Mouse (Mus musculus) limb, embryonic 14.5 days (tissue): ENCODE measurements around the gene Arid3b. TPM values are rescaled to one million over a fixed set of nuclear protein-coding genes. Genes with fewer than 3 reads are reported as not detected.

Source experiments
- ATAC-seq: fragments of 200-750 bp; cut with Nextera tagmentation; 2 replicates; pipeline ENCODE4 v1.8.0; 2017; ENCODE audit warnings: low read depth, moderate number of reproducible peaks, moderate TSS enrichment; ENCODE audit not compliant: low FRiP score
- DNase-seq: peaks from one replicate; pipeline ENCODE4 v3.0.0-alpha.2; 2015; ENCODE audit warnings: low spot score
- H3K27ac ChIP-seq: fragments of 300-500 bp; sonication (generic); replicated peaks from 2 replicates; pipeline ENCODE4 v1.5.1; 2014; ENCODE audit warnings: low read depth, mild to moderate bottlenecking, low read length, moderate library complexity, mixed read lengths
- H3K27me3 ChIP-seq: fragments of 300-500 bp; sonication (generic); 2 replicates; pipeline ENCODE4 v1.6.1; 2014; ENCODE audit warnings: low read length, mixed read lengths; ENCODE audit not compliant: control insufficient read depth, insufficient read depth
- H3K36me3 ChIP-seq: fragments of 300-500 bp; sonication (generic); 2 replicates; pipeline ENCODE4 v1.6.1; 2014; ENCODE audit warnings: mild to moderate bottlenecking, low read length, moderate library complexity, mixed read lengths; ENCODE audit not compliant: control insufficient read depth, insufficient read depth
- H3K4me1 ChIP-seq: fragments of 300-500 bp; sonication (generic); 2 replicates; pipeline ENCODE4 v1.6.1; 2014; ENCODE audit warnings: antibody characterized with exemption, low read length, mixed read lengths; ENCODE audit not compliant: control insufficient read depth, insufficient read depth
- H3K4me2 ChIP-seq: fragments of 300-500 bp; sonication (generic); replicated peaks from 2 replicates; pipeline ENCODE4 v1.6.1; 2014; ENCODE audit warnings: low read depth, mild to moderate bottlenecking, low read length, moderate library complexity; ENCODE audit not compliant: severe bottlenecking
- H3K4me3 ChIP-seq: fragments of 300-500 bp; sonication (generic); replicated peaks from 2 replicates; pipeline ENCODE4 v1.5.1; 2014; ENCODE audit warnings: low read length
- H3K9ac ChIP-seq: fragments of 300-500 bp; sonication (generic); 2 replicates; pipeline ENCODE4 v1.6.1; 2014; ENCODE audit warnings: mild to moderate bottlenecking, low read depth, low read length, moderate library complexity; ENCODE audit not compliant: severe bottlenecking
- H3K9me3 ChIP-seq: fragments of 300-500 bp; sonication (generic); 2 replicates; pipeline ENCODE4 v1.6.1; 2016; ENCODE audit warnings: low read length; ENCODE audit not compliant: control insufficient read depth
- POLR2A ChIP-seq: fragments of 200-500 bp; IDR thresholded peaks from 2 replicates; pipeline ENCODE4 v1.8.0; 2012; ENCODE audit warnings: inconsistent platforms, mild to moderate bottlenecking, moderate library complexity, borderline replicate concordance; ENCODE audit not compliant: insufficient read depth, insufficient read length; ENCODE audit errors: extremely low read depth
- WGBS: fragments of 180-500 bp; shearing (Covaris S2); extraction: QIAGEN DNeasy Blood & Tissue Kit; methylation state at CpG from one replicate; pipeline ENCODE4 v1.1.7; 2014; 5-methylcytosine and 5-hydroxymethylcytosine counted together
- polyA plus RNA-seq, 2 experiments: library from polyadenylated mRNA; depleted of rRNA in 1 of 2; stranded (reverse) in 1 of 2; unstranded in 1 of 2; fragments of >200 nt; fragmentation: Nextera tagmentation in 1 of 2; extraction: Ambion mirVana in 1 of 2; gene quantifications; 2 replicates each; pipeline versions ENCODE4 v1.2.1 to v1.2.3; 2012 to 2014

The Arid3b gene
- polyA plus RNA-seq, 2 experiments = 2.9 to 6.6 TPM

DNA sequence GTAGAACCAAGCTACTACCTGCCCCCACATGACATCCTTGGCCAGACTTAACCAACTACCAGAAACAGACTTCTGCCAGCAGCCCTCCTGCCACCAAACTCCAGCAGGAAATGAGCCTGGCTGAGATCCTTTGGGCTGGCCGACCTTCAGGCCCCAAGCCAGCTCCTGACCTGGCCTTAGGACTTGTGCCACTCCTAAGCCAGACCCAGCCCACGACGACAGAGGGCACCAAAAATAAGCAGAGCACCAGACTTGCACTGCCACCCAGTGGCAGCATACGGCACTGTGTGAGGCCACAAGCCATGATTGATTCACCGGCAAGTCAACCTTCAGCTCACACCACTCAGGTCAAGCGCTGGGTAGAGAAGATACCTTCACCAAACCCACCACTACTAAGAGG lies 77.3 kb downstream of the Arid3b start:
- H3K4me3 ChIP-seq = no peak overlapping the region
- no peak overlapping the region for H3K9ac ChIP-seq
- no peaks in the 10 kb centered on the region for H3K27me3 ChIP-seq
- no peak overlapping the region for H3K4me2 ChIP-seq
- peaks cover 74% of the 10 kb centered on the region for H3K36me3 ChIP-seq
- peaks cover 25% of the 10 kb centered on the region for H3K4me1 ChIP-seq
- peak; percentile 35; the same call in 1 of the 2 replicates for ATAC-seq
- WGBS = 33% methylated on average over 6 of the region's 6 CpGs
- H3K27ac ChIP-seq = no peak overlapping the region
- no peaks in the 10 kb centered on the region for H3K9me3 ChIP-seq
- TF ChIP-seq POLR2A = no peak
- no peak for DNase-seq

- Histone ChIP-seq H3K27ac (no peak overlapping the region), H3K36me3 (peaks cover 81% of the 10 kb centered on the region), H3K4me1 (peaks cover 19% of the 10 kb centered on the region), H3K4me2 (no peak overlapping the region), H3K9ac (no peak overlapping the region), H3K4me3 (no peak overlapping the region), H3K9me3 (no peaks in the 10 kb centered on the region), H3K27me3 (no peaks in the 10 kb centered on the region)
- 92% methylated on average over 22 of the region's 22 CpGs for WGBS
- ATAC-seq (no peak), DNase-seq (no peak)
- no peak for TF ChIP-seq POLR2A
Measured at GRCm38 (mm10) chr9:57758528-57758927, 78.1 kb downstream of the Arid3b start.

GRCm38 (mm10) chr9:57757578-57757977 lies 79.0 kb downstream of the Arid3b start:
- Histone ChIP-seq H3K4me3 (no peak overlapping the region), H3K9me3 (no peaks in the 10 kb centered on the region), H3K4me1 (peaks cover 9% of the 10 kb centered on the region), H3K4me2 (no peak overlapping the region), H3K9ac (no peak overlapping the region), H3K36me3 (peaks cover 91% of the 10 kb centered on the region), H3K27ac (no peak overlapping the region), H3K27me3 (no peaks in the 10 kb centered on the region)
- ATAC-seq (no peak), DNase-seq (no peak)
- 81% methylated on average over 3 of the region's 3 CpGs for WGBS
- no peak for TF ChIP-seq POLR2A

DNA sequence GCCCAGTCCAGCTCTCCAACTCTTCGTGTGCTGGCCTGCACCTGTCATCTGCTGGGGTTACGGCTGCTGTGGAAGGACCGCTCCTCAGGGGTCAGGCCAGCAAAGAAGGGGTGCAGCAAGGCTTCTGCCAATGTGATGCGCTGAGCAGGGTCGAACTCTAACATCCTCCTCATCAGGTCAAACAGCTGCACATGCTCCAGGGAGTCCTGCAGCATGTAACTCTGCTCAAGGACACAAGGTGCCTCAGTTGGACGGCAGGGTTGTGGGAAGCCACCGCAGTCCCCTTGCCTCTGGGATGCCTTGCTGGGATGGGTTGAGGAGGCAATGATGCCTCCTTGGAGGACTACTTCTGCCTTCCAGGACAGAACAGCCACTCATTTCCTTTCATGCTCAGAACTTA lies 85.7 kb downstream of the Arid3b start:
- WGBS = 88% methylated on average over 7 of the region's 7 CpGs
- ATAC-seq (no peak), DNase-seq (no peak)
- Histone ChIP-seq H3K9ac (no peak overlapping the region), H3K4me2 (no peak overlapping the region), H3K4me3 (no peak overlapping the region), H3K36me3 (peaks cover 99% of the 10 kb centered on the region), H3K4me1 (no peaks in the 10 kb centered on the region), H3K27me3 (no peaks in the 10 kb centered on the region), H3K27ac (no peak overlapping the region), H3K9me3 (no peaks in the 10 kb centered on the region)
- no peak for TF ChIP-seq POLR2A

- no peak overlapping the region for H3K9ac ChIP-seq
- TF ChIP-seq POLR2A = no peak
- H3K27me3 ChIP-seq = no peaks in the 10 kb centered on the region
- DNase-seq (no peak), ATAC-seq (no peak)
- H3K4me2 ChIP-seq = no peak overlapping the region
- no peaks in the 10 kb centered on the region for H3K9me3 ChIP-seq
- peaks cover 95% of the 10 kb centered on the region for H3K36me3 ChIP-seq
- no peak overlapping the region for H3K4me3 ChIP-seq
- WGBS = 43% methylated on average over 1 of the region's 1 CpGs
- no peaks in the 10 kb centered on the region for H3K4me1 ChIP-seq
- H3K27ac ChIP-seq = no peak overlapping the region
Measured at GRCm38 (mm10) chr9:57748831-57749230, 87.8 kb downstream of the Arid3b start.

GRCm38 (mm10) chr9:57748137-57748536 lies 88.5 kb downstream of the Arid3b start:
- Histone ChIP-seq H3K27me3 (no peaks in the 10 kb centered on the region), H3K4me1 (no peaks in the 10 kb centered on the region), H3K27ac (no peak overlapping the region)

More at GRCm38 (mm10) chr9:57748137-57748536, 88.5 kb downstream of the Arid3b start:
- H3K4me3 ChIP-seq = no peak overlapping the region
- TF ChIP-seq POLR2A = no peak
- ATAC-seq (no peak), DNase-seq (no peak)
- H3K9me3 ChIP-seq = no peaks in the 10 kb centered on the region
- H3K36me3 ChIP-seq = peaks cover 89% of the 10 kb centered on the region
- H3K4me2 ChIP-seq = no peak overlapping the region
- no peak overlapping the region for H3K9ac ChIP-seq
- WGBS = 94% methylated on average over 6 of the region's 6 CpGs
